Mouse (Mus musculus) lung, postnatal 0 days (tissue): ENCODE results near the gene Hoxa7. TPM values are rescaled to one million over a fixed set of nuclear protein-coding genes. Genes with fewer than 3 reads are reported as not detected.

Source experiments
- ATAC-seq: fragments of 200-750 bp; cut with Nextera tagmentation; 2 replicates; pipeline ENCODE4 v1.8.0; 2017; ENCODE audit warnings: moderate library complexity
- DNase-seq: peaks from one replicate; pipeline ENCODE4 v3.0.0-alpha.2; 2016; ENCODE audit warnings: low spot score
- H3K27ac ChIP-seq: fragments of 300-500 bp; sonication (generic); 2 replicates; pipeline ENCODE4 v1.5.1; 2014; ENCODE audit warnings: antibody characterized with exemption, mild to moderate bottlenecking, low read length, mixed read lengths
- H3K27me3 ChIP-seq: fragments of 300-500 bp; sonication (generic); replicated peaks from 2 replicates; pipeline ENCODE4 v1.6.1; 2014; ENCODE audit warnings: low read length, mixed read lengths; ENCODE audit not compliant: insufficient read depth
- H3K36me3 ChIP-seq: fragments of 300-500 bp; sonication (generic); 2 replicates; pipeline ENCODE4 v1.6.1; 2014; ENCODE audit warnings: low read length, mixed read lengths; ENCODE audit not compliant: insufficient read depth
- H3K4me1 ChIP-seq: fragments of 300-500 bp; sonication (generic); 2 replicates; pipeline ENCODE4 v1.6.1; 2014; ENCODE audit warnings: antibody characterized with exemption, low read depth, low read length, mixed read lengths; ENCODE audit not compliant: insufficient read depth
- H3K4me2 ChIP-seq: fragments of 300-500 bp; sonication (generic); replicated peaks from 2 replicates; pipeline ENCODE4 v1.6.1; 2014; ENCODE audit warnings: low read depth, mild to moderate bottlenecking, low read length, moderate library complexity, mixed read lengths
- H3K4me3 ChIP-seq: fragments of 300-500 bp; sonication (generic); 2 replicates; pipeline ENCODE4 v1.5.1; 2014; ENCODE audit warnings: low read depth, low read length
- H3K9ac ChIP-seq: fragments of 300-500 bp; sonication (generic); replicated peaks from 2 replicates; pipeline ENCODE4 v1.6.1; 2014; ENCODE audit warnings: low read depth, mild to moderate bottlenecking
- H3K9me3 ChIP-seq: fragments of 300-500 bp; sonication (generic); 2 replicates; pipeline ENCODE4 v1.6.1; 2016; ENCODE audit warnings: low read length, mixed read lengths
- CTCF ChIP-seq: IDR thresholded peaks from 2 replicates; pipeline ENCODE4 v1.5.1; 2016; ENCODE audit warnings: antibody characterized with exemption, mild to moderate bottlenecking
- EP300 ChIP-seq: IDR thresholded peaks from 2 replicates; pipeline ENCODE4 v1.6.1; 2016; ENCODE audit warnings: antibody characterized with exemption, mild to moderate bottlenecking, control low read depth
- WGBS: fragments of 180-500 bp; shearing (Covaris S2); extraction: QIAGEN DNeasy Blood & Tissue Kit; methylation state at CpG from one replicate; pipeline ENCODE4 v1.1.7; 2014; 5-methylcytosine and 5-hydroxymethylcytosine counted together
- polyA plus RNA-seq: library from polyadenylated mRNA; unstranded; fragments of >200 nt; fragmentation: Nextera tagmentation; extraction: Ambion mirVana; gene quantifications from 2 replicates; pipeline ENCODE4 v1.2.1, GENCODE M21; 2015

The Hoxa7 gene
- polyA plus RNA-seq, 1 experiment from 2014 or later: 8.7 TPM

DNA sequence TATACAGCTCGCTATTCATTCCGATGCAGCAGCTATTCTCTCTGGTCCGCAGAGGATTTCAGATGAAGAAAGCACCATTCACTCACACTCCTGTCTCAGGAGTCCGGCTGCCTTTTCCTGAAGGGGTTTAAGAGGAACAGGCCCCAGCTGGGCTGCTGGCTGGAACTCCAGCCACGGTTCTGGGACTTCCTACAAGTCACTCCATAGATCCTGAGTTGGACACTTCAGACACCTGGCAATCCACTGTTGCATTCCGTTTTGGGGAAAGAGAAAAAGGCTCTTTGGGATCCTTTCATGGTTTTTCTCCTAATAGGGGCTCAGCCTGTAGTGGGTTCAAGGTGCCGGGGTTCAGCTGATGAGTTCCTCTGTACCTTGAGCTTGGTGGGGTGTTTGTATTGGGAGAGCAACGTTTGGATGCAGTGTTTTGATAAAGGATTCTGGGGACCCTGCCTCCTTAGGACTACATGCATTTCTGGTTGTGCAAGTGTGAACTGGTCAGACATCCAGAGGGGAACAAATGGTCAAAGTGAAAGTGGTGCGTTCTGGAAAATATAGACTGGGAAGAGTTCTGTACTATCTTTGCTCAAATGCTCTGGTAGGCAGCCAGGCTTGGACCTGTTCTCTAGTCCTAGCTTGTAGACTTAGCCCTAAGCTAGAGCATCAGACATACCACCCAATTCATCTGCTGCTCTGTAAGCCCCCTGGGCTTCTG is 40.3 kb upstream of the Hoxa7 start:
- Histone ChIP-seq H3K36me3 (no peaks in the 10 kb centered on the region), H3K4me2 (no peak overlapping the region), H3K9me3 (no peaks in the 10 kb centered on the region), H3K27me3 (peaks cover 85% of the 10 kb centered on the region), H3K4me3 (peak overlapping the region; percentile 3; the same call in 1 of the 2 replicates), H3K9ac (no peak overlapping the region), H3K4me1 (no peaks in the 10 kb centered on the region), H3K27ac (no peak overlapping the region)
- 6% methylated on average over 9 of the region's 9 CpGs for WGBS
- DNase-seq (no peak), ATAC-seq (no peak)
- TF ChIP-seq EP300 (no peak), CTCF (no peak)

GRCm38 (mm10) chr6:52260654-52261575 is 39.3 kb upstream of the Hoxa7 start, which contains the start of gene Hoxa13:
Gene Hoxa13, minus strand, starts transcription at chr6:52260880.
- ATAC-seq: peak; percentile 76
- H3K9ac ChIP-seq: no peak within 1 kb of the TSS
- no peak for DNase-seq

DNA sequence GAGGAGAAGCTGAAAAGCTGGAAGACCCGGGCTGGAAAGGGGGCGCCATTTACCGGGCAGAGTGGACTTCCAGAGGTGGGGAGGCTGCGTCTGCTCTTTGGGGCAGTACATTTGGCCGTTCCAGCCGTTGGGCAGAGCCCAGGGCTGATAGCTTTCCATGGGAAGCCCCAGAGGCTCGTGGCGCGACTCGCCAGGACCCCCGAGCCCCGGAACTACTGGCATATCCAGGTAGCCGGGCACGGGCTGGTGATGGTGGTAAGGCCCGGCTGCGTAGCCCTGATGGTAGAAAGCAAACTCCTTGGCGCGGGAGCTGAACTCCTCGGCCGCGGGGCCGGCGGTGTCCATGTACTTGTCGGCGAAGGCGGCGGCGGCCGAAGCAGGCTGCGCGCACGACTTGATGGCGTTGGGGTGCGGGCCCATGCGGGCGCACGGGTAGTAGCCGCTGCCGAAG is 38.2 kb upstream of the Hoxa7 start:
- Histone ChIP-seq H3K27me3 (peaks cover 81% of the 10 kb centered on the region), H3K9me3 (no peaks in the 10 kb centered on the region), H3K36me3 (no peaks in the 10 kb centered on the region), H3K4me1 (no peaks in the 10 kb centered on the region), H3K4me2 (peak overlapping the region; percentile 69), H3K4me3 (peak overlapping the region; percentile 30), H3K27ac (no peak overlapping the region), H3K9ac (no peak overlapping the region)
- TF ChIP-seq CTCF (no peak), EP300 (no peak)
- 3% methylated on average over 35 of the region's 39 CpGs for WGBS
- ATAC-seq: no peak; the same call in 1 of the 2 replicates
- DNase-seq: no peak

More at GRCm38 (mm10) chr6:52260654-52261575, 39.3 kb upstream of the Hoxa7 start, which contains the start of gene Hoxa13:
- H3K36me3 ChIP-seq: no peaks in the 10 kb centered on the region
- no peaks in the 10 kb centered on the region for H3K9me3 ChIP-seq
- H3K27ac ChIP-seq: no peak within 1 kb of the TSS
- H3K4me3 ChIP-seq: peak within 1 kb of the TSS; percentile 43
- TF ChIP-seq CTCF: no peak
- TF ChIP-seq EP300: no peak
- H3K27me3 ChIP-seq: peaks cover 83% of the 10 kb centered on the region
- peak within 1 kb of the TSS; percentile 69 for H3K4me2 ChIP-seq
- WGBS: 2% methylated on average over 20 of the region's 72 CpGs
- H3K4me1 ChIP-seq: no peaks in the 10 kb centered on the region

- ATAC-seq (no peak; the same call in 1 of the 2 replicates), DNase-seq (no peak)
- Histone ChIP-seq H3K9ac (no peak overlapping the region), H3K4me1 (no peaks in the 10 kb centered on the region), H3K9me3 (no peaks in the 10 kb centered on the region), H3K27me3 (peaks cover 76% of the 10 kb centered on the region), H3K4me2 (no peak overlapping the region), H3K4me3 (no peak overlapping the region), H3K36me3 (no peaks in the 10 kb centered on the region), H3K27ac (no peak overlapping the region)
- TF ChIP-seq EP300 (no peak), CTCF (no peak)
- WGBS: 2% methylated on average over 25 of the region's 25 CpGs
Observed at GRCm38 (mm10) chr6:52259081-52259790, 37.6 kb upstream of the Hoxa7 start.

DNA sequence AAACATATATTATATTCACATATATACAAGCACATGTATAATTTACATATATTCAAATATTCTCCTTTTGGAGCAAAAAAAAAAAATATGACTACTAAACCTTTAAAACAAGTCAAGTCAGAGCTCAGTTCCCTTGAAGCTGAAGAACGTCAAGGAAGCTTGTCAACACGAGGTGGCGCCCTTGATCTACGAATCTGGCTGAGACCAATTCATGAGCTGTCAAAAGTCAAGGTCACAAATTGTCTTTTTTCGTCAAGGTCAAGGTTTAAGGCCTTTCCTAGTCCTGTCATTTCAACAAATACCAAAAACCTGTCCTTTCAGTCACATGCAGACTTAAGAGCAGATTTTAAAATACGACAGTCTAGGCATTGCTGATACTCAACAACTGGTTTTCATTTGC is 35.3 kb upstream of the Hoxa7 start:
- Histone ChIP-seq H3K36me3 (no peaks in the 10 kb centered on the region), H3K4me3 (no peak overlapping the region), H3K27me3 (peaks cover 83% of the 10 kb centered on the region), H3K27ac (no peak overlapping the region), H3K4me1 (no peaks in the 10 kb centered on the region), H3K9me3 (no peaks in the 10 kb centered on the region), H3K4me2 (no peak overlapping the region), H3K9ac (no peak overlapping the region)
- DNase-seq (peak; percentile 82), ATAC-seq (no peak)
- WGBS: under 1% methylated on average over 6 of the region's 6 CpGs
- no peak for TF ChIP-seq EP300
- peak; percentile 88 for TF ChIP-seq CTCF
